Mouse (Mus musculus): Measurements from ENCODE around the gene Tox3.

DNA sequence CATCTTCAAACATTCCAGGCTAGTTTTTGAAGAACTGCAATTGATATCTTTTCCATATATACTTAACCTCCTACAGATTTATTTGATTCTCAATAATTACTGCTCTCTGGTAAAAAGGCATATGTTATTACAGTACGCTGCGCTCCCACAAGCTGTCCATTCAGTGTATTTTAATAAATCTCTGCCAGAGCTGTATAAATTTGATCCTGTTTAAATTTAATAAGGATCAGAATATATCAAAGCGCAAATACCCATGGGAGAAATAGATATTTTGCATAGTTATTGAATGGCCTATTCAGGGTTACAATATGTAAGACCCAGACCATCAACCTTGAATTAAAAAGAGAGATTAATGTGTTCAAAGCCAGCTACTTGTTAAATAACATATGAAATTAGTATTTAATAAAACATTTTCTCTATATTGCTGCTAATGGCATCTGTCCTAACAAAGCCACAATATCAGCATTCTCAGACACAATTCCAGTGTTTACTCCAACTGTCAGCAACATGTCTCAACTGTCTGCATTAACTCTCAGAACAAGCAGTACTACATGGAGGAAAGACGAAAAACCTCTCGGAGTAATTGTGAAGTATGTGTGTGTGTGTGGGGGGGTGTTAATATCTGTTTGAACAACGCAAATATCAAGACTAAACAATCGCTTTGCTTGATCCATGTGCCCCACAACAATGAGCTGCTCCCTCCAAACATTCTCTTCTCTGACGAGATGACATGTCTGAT lies 25.3 kb downstream of the Tox3 start:
- TF ChIP-seq CTCF (IDR thresholded peaks at IDR 0.05; ENCODE audit: extremely low read depth, insufficient read depth, low read length) = no peak
- no peak for TF ChIP-seq POLR2A (IDR thresholded peaks at IDR 0.05; ENCODE audit: extremely low read depth, insufficient read depth, low read length)

All from cortical plate, adult 2 months (tissue).